Mouse (Mus musculus) heart, adult 18-20 months (tissue): ENCODE data around the gene Tspan14. TPM values are rescaled to one million over a fixed set of nuclear protein-coding genes. Genes with fewer than 3 reads are reported as not detected.
A peak's percentile ranks its signal among the peaks of the same experiment; 100 is the strongest.

Experiments
- DNase-seq, 2 experiments: peaks; one replicate each; pipeline ENCODE4 v3.0.0; 2021 to 2022; ENCODE audit warnings: mixed read lengths in 1 of 2
- long read RNA-seq, 2 experiments: library from polyadenylated mRNA; stranded (forward); transcript quantifications; one replicate each; pipeline ENCODE4 v2.0.0; 2021
- total RNA-seq, 2 experiments: library from RNA; stranded (reverse); gene quantifications; 2 replicates each; pipeline ENCODE4 v1.2.3; 2021

Gene Tspan14
- total RNA-seq: 10 to 100 TPM; 13.8 to 18.2 TPM
- long read RNA-seq, experiment 1, transcript Tspan14-201 (9 exons, 2,475 nt): major isoform, 10 of 13 reads
- long read RNA-seq, experiment 1, partial matches to known transcripts: 1 of 13 reads
- long read RNA-seq, experiment 1, other reads (novel, unspliced or antisense): 2 of 13 reads
- long read RNA-seq, experiment 2, transcript Tspan14-201 (9 exons, 2,475 nt): major isoform, 8 of 11 reads
- long read RNA-seq, experiment 2, partial matches to known transcripts: 1 of 11 reads
- long read RNA-seq, experiment 2, other reads (novel, unspliced or antisense): 2 of 11 reads

- DNase-seq: no peak
Measured at GRCm38 (mm10) chr14:40966392-40966861, at the start of gene Tspan14. Tspan14 (minus strand) TSS chr14:40966807.

GRCm38 (mm10) chr14:41014701-41015240 lies 48.2 kb upstream of the Tspan14 start:
- DNase-seq: no peak

GRCm38 (mm10) chr14:41013630-41014613 lies 47.3 kb upstream of the Tspan14 start, which contains the start of gene Fam213a:
Fam213a (minus strand) TSS chr14:41013788.
- DNase-seq: peak; percentile 91 to 92

- DNase-seq: no peak
Measured at GRCm38 (mm10) chr14:41013143-41013542, 46.5 kb upstream of the Tspan14 start.

- no peak for DNase-seq
Measured at GRCm38 (mm10) chr14:41011916-41012315, 45.3 kb upstream of the Tspan14 start.

- no peak for DNase-seq
Measured at GRCm38 (mm10) chr14:41008138-41008537, 41.5 kb upstream of the Tspan14 start.

- no peak for DNase-seq
Measured at GRCm38 (mm10) chr14:41007641-41008040, 41.0 kb upstream of the Tspan14 start.

- no peak for DNase-seq
Measured at GRCm38 (mm10) chr14:41006899-41007298, 40.3 kb upstream of the Tspan14 start.

- DNase-seq: no peak
Measured at GRCm38 (mm10) chr14:41006263-41006662, 39.7 kb upstream of the Tspan14 start.

- no peak for DNase-seq
Measured at GRCm38 (mm10) chr14:41005716-41006115, 39.1 kb upstream of the Tspan14 start.

- peak; percentile 25 to 26 for DNase-seq
Measured at GRCm38 (mm10) chr14:41004201-41005141, 37.9 kb upstream of the Tspan14 start.

GRCm38 (mm10) chr14:41001576-41001975 lies 35.0 kb upstream of the Tspan14 start:
- DNase-seq: no peak

GRCm38 (mm10) chr14:41000801-41001200 lies 34.2 kb upstream of the Tspan14 start:
- DNase-seq: no peak

- peak in 1 of 2 experiments; percentile 22 for DNase-seq
Measured at GRCm38 (mm10) chr14:40999904-41000645, 33.5 kb upstream of the Tspan14 start.

- no peak for DNase-seq
Measured at GRCm38 (mm10) chr14:40996171-40996570, 29.6 kb upstream of the Tspan14 start.

- no peak for DNase-seq
Measured at GRCm38 (mm10) chr14:40992464-40992863, 25.9 kb upstream of the Tspan14 start.

GRCm38 (mm10) chr14:40988780-40989179 lies 22.2 kb upstream of the Tspan14 start:
- no peak for DNase-seq

GRCm38 (mm10) chr14:40987184-40987583 lies 20.6 kb upstream of the Tspan14 start:
- DNase-seq: no peak

- no peak for DNase-seq
Measured at GRCm38 (mm10) chr14:40985635-40986034, 19.0 kb upstream of the Tspan14 start.

GRCm38 (mm10) chr14:40979723-40980122 lies 13.1 kb upstream of the Tspan14 start:
- DNase-seq: no peak

- peak; percentile 51 to 61 for DNase-seq
Measured at GRCm38 (mm10) chr14:40979002-40979401, 12.4 kb upstream of the Tspan14 start.
